8 mouse cellular contexts compared by ENCODE assay signal in genomic region chr5:3893459-3894293, GRCm38 (mm10). TPM values are rescaled to one million over a fixed set of nuclear protein-coding genes. Genes with fewer than 3 reads are reported as not detected.
DNase-seq lines count a peak whose midpoint lies in the region; ATAC-seq and TF ChIP-seq lines count a peak whose summit lies in the region.
"Not testable (repeated sequence)": the region's sequence is repeated elsewhere in the genome, so short reads cannot be mapped to it uniquely, and the experiment has no call there.

TSS of gene Mterf1a (minus strand) at chr5:3893933.

- peak; percentile 100 for ATAC-seq in activated CD4-positive, CD25-positive, alpha-beta regulatory T cell, adult 4 months
- ATAC-seq in hindbrain, embryonic 15.5 days (ENCODE audit: low FRiP score, low read depth), result peak; percentile 100

- H3K4me3 ChIP-seq in cortical plate, adult 2 months (ENCODE audit: insufficient read depth, low read length), result peak within 1 kb of the TSS; percentile 31
- peak within 1 kb of the TSS; percentile 40 for H3K4me3 ChIP-seq in hindbrain, embryonic 15.5 days

- WGBS in hindbrain, embryonic 15.5 days, result 5% methylated on average over 9 of the region's 47 CpGs

- H3K36me3 ChIP-seq in hindbrain, embryonic 15.5 days, result not testable (repeated sequence)

- not testable (repeated sequence) for TF ChIP-seq CTCF in cortical plate, adult 2 months (IDR thresholded peaks at IDR 0.05; ENCODE audit: extremely low read depth, insufficient read depth, low read length)

- H3K27me3 ChIP-seq in hindbrain, embryonic 15.5 days, result not testable (repeated sequence)

- H3K9ac ChIP-seq in hindbrain, embryonic 15.5 days, result peak within 1 kb of the TSS; percentile 39

- H3K27ac ChIP-seq in cortical plate, adult 2 months (ENCODE audit: insufficient read depth, low read length), result not testable (repeated sequence)
- H3K27ac ChIP-seq in hindbrain, embryonic 15.5 days (replicated peaks), result peak within 1 kb of the TSS; percentile 23; the same call in 1 of the 2 replicates

- DNase-seq in gastrocnemius, adult 18-20 months (ENCODE audit: low spot score), result peak; percentile 14
- peak; percentile 18 to 22 for DNase-seq in layer of hippocampus, postnatal 36 days
- DNase-seq in lung, postnatal 14 days, result peak; percentile 15
- peak; percentile 25 for DNase-seq in ovary, postnatal 36 days (ENCODE audit: low spot score)
- peak; percentile 47 for DNase-seq in thymus, postnatal 4 days

- H3K4me2 ChIP-seq in hindbrain, embryonic 15.5 days, result peak within 1 kb of the TSS; percentile 60

- TF ChIP-seq POLR2A in cortical plate, adult 2 months (IDR thresholded peaks at IDR 0.05; ENCODE audit: extremely low read depth, insufficient read depth, low read length), result not testable (repeated sequence)

- not testable (repeated sequence) for H3K4me1 ChIP-seq in cortical plate, adult 2 months (ENCODE audit: control insufficient read depth, insufficient read depth, low read length)
- peaks cover 10% of the 10 kb centered on the region for H3K4me1 ChIP-seq in hindbrain, embryonic 15.5 days (replicated peaks)

- not testable (repeated sequence) for H3K9me3 ChIP-seq in hindbrain, embryonic 15.5 days

RNA-seq across cellular contexts. Expression of gene Mterf1a, which starts in this region (rescaled TPM):
- polyA plus RNA-seq in activated CD4-positive, CD25-positive, alpha-beta regulatory T cell, adult 4 months (2017; shearing (Covaris generic)), result 10 to 100 TPM; 24.3 to 27.5 TPM
- 5.2 and 5.7 TPM in 2 replicates for polyA plus RNA-seq in cortical plate, adult 2 months (2012; rRNA removed)
- total RNA-seq in gastrocnemius, adult 18-20 months (2021), result 1 to 10 TPM; 1.0 to 1.9 TPM
- polyA plus RNA-seq in hindbrain, embryonic 15.5 days (2015; fragmentation: Nextera tagmentation; extraction: Ambion mirVana), result 5.5 and 6.8 TPM in 2 replicates
- 10 to 100 TPM in 1 of 2 experiments, 1 to 10 TPM in 1; 9.7 to 12.7 TPM for total RNA-seq in layer of hippocampus, postnatal 36 days (2021)
